Mouse (Mus musculus): ENCODE measurements around the gene Plrg1.

Plrg1 gene

GRCm38 (mm10) chr3:83052102-83052501, 3.2 kb upstream of the Plrg1 start:
- DNase-seq (ENCODE audit: low spot score): no peak

- no peak for DNase-seq (ENCODE audit: low spot score)
These were observed 2.2 kb upstream of the Plrg1 start for GRCm38 (mm10) chr3:83053126-83053525.

- DNase-seq (ENCODE audit: low spot score): no peak
These were observed 1.6 kb upstream of the Plrg1 start for GRCm38 (mm10) chr3:83053758-83054157.

GRCm38 (mm10) chr3:83054759-83055158, 563 bp upstream of the Plrg1 start:
- DNase-seq (ENCODE audit: low spot score): no peak

- no peak for DNase-seq (ENCODE audit: low spot score)
These were observed 1.7 kb downstream of the Plrg1 start for GRCm38 (mm10) chr3:83057046-83057445.

- DNase-seq (ENCODE audit: low spot score): no peak
These were observed 12.6 kb downstream of the Plrg1 start for GRCm38 (mm10) chr3:83067920-83068319.

GRCm38 (mm10) chr3:83068869-83069268, 13.5 kb downstream of the Plrg1 start:
- DNase-seq (ENCODE audit: low spot score): no peak

- DNase-seq (ENCODE audit: low spot score): no peak
These were observed 14.9 kb downstream of the Plrg1 start for GRCm38 (mm10) chr3:83070231-83070630.

GRCm38 (mm10) chr3:83076563-83076962, 21.2 kb downstream of the Plrg1 start:
- DNase-seq (ENCODE audit: low spot score): no peak

- no peak for DNase-seq (ENCODE audit: low spot score)
These were observed 25.3 kb downstream of the Plrg1 start for GRCm38 (mm10) chr3:83080567-83081055.

GRCm38 (mm10) chr3:83097586-83097985, 42.3 kb downstream of the Plrg1 start:
- no peak for DNase-seq (ENCODE audit: low spot score)

- no peak for DNase-seq (ENCODE audit: low spot score)
These were observed 43.3 kb downstream of the Plrg1 start for GRCm38 (mm10) chr3:83098546-83099034.

- DNase-seq (ENCODE audit: low spot score): no peak
These were observed 43.8 kb downstream of the Plrg1 start for GRCm38 (mm10) chr3:83099139-83099538.

- no peak for DNase-seq (ENCODE audit: low spot score)
These were observed 44.3 kb downstream of the Plrg1 start for GRCm38 (mm10) chr3:83099651-83100050.

GRCm38 (mm10) chr3:83102286-83102685, 47.0 kb downstream of the Plrg1 start:
- no peak for DNase-seq (ENCODE audit: low spot score)

- DNase-seq (ENCODE audit: low spot score): no peak
These were observed 54.8 kb downstream of the Plrg1 start for GRCm38 (mm10) chr3:83110163-83110562.

GRCm38 (mm10) chr3:83111485-83112261, 56.4 kb downstream of the Plrg1 start:
- no peak for DNase-seq (ENCODE audit: low spot score)

GRCm38 (mm10) chr3:83112869-83113268, 57.5 kb downstream of the Plrg1 start:
- DNase-seq (ENCODE audit: low spot score): no peak

GRCm38 (mm10) chr3:83114946-83115345, 59.6 kb downstream of the Plrg1 start:
- no peak for DNase-seq (ENCODE audit: low spot score)

GRCm38 (mm10) chr3:83117592-83117991, 62.3 kb downstream of the Plrg1 start:
- no peak for DNase-seq (ENCODE audit: low spot score)
